Mouse (Mus musculus): ENCODE data around the gene Serpine3. TPM values are rescaled to one million over a fixed set of nuclear protein-coding genes. Genes with fewer than 3 reads are reported as not detected.
A peak's percentile ranks its signal among the peaks of the same experiment; 100 is the strongest.

Gene Serpine3
- polyA plus RNA-seq, 1 experiment from 2014 or later, result not detected

DNA sequence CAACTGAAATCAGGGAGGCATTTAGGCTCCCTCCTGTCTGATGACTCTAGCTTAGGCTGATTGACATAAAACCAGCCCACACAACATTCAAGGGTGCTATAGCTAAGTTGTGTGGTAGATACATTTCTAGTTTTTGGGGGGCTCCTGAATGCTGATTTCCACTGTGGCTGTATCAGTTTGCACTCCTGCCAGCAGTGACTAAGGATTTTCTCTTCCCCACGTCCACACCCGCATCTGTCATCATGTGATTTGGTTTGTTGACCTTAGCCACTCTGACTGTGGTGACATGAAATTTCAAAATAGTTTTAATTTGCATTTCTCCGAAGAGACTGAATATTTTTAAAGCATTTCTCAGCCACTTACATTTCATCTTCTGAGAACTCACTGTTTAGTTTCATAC, 6.0 kb upstream of the Serpine3 start:
- no peak for DNase-seq (ENCODE audit: low spot score)
- WGBS, result 86% methylated on average over 3 of the region's 3 CpGs
- H3K36me3 ChIP-seq, result no peaks in the 10 kb centered on the region
- H3K4me1 ChIP-seq, result no peaks in the 10 kb centered on the region
- H3K4me3 ChIP-seq, result no peak overlapping the region
- H3K27ac ChIP-seq (replicated peaks), result no peak overlapping the region
- H3K27me3 ChIP-seq (ENCODE audit: low read depth, poor library complexity, severe bottlenecking), result no peaks in the 10 kb centered on the region
- no peaks in the 10 kb centered on the region for H3K9me3 ChIP-seq (replicated peaks)

DNA sequence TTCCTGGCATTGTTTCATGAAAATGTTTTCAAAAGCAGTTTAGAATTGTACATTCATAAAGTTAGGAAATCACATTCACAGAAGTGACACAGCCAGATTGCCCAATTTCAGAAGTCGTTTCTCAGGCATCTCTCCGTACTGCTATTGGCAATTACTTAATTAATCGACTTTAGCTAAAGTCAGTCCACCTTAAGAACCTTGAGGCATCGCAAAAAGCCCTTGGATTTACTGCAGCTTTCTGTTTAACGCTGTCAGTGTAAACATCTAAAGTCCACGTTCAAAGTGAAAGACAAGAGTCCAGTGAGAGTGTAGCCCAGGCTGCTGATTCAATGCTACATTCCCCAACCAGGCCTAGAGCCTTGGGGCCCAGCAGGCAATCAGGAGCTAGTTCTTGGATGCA, 1.1 kb upstream of the Serpine3 start:
- Histone ChIP-seq H3K27ac (replicated peaks) (no peak overlapping the region), H3K36me3 (no peaks in the 10 kb centered on the region), H3K9me3 (replicated peaks) (no peaks in the 10 kb centered on the region), H3K4me3 (no peak overlapping the region), H3K4me1 (no peaks in the 10 kb centered on the region), H3K27me3 (ENCODE audit: low read depth, poor library complexity, severe bottlenecking) (no peaks in the 10 kb centered on the region)
- DNase-seq (ENCODE audit: low spot score), result no peak
- WGBS, result 85% methylated on average over 6 of the region's 6 CpGs

DNA sequence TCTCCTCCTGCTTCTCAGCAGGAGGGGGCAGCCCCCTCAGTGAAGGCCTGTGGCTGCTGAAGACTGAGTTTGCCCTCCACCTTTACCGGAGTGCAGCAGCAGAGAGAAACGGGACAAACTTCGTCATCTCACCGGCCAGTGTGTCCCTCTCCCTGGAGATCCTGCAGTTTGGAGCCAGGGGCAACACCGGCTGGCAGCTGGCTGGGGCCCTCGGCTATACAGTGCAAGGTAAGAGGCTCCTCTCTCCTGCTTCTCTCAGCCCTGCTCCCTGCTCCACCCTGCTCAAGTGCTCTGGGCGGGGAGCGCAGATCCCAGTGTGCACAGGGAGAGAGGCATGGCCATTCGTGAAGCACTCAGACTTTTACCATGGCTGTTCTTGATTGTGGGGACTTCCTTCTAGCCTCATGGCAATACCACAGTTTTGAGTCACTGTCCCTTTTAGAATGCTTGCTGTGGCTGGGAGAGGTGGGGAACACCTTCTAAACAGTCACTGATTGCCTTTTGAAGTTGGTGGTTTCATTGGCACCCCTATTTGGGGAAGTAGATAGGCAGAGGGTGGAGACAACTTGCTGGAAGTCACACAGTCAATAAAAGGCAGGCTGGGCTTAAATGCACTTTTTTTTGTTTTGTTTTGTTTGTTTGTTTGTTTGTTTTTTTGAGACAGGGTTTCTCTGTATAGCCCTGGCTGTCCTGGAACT, 1.7 kb downstream of the Serpine3 start:
- H3K27ac ChIP-seq (replicated peaks), result 0 out of 2 replicates have a peak overlapping the region, but pooled peaks have one; percentile 13
- WGBS, result 51% methylated on average over 9 of the region's 9 CpGs
- no peaks in the 10 kb centered on the region for H3K4me1 ChIP-seq
- DNase-seq (ENCODE audit: low spot score), result no peak
- no peak overlapping the region for H3K4me3 ChIP-seq
- H3K9me3 ChIP-seq (replicated peaks), result no peaks in the 10 kb centered on the region
- H3K27me3 ChIP-seq (ENCODE audit: low read depth, poor library complexity, severe bottlenecking), result no peaks in the 10 kb centered on the region
- H3K36me3 ChIP-seq, result no peaks in the 10 kb centered on the region

DNA sequence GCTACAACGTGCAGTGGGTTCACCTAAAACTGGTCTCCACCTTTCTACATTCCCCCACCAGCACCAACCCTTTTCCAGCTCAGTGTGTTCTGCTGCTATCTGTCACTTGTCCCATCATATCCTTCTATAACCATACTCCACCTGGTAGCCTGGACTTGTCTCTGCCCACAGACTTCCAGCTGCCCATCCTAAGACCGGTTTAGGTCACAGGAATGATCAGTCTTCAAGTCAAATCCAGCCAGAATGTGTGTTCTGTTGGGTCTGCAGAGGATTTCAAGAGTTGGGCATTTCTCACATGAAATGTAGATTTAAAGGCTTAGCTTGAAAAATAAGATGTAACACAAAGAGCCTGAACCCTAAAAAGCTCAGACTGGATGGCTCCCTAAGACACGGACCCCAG, 10.2 kb downstream of the Serpine3 start:
- Histone ChIP-seq H3K9me3 (replicated peaks) (no peaks in the 10 kb centered on the region), H3K27me3 (ENCODE audit: low read depth, poor library complexity, severe bottlenecking) (no peaks in the 10 kb centered on the region), H3K4me3 (no peak overlapping the region), H3K36me3 (no peaks in the 10 kb centered on the region), H3K4me1 (no peaks in the 10 kb centered on the region), H3K27ac (replicated peaks) (no peak overlapping the region)
- WGBS, result 91% methylated on average over 3 of the region's 3 CpGs
- DNase-seq (ENCODE audit: low spot score), result no peak

DNA sequence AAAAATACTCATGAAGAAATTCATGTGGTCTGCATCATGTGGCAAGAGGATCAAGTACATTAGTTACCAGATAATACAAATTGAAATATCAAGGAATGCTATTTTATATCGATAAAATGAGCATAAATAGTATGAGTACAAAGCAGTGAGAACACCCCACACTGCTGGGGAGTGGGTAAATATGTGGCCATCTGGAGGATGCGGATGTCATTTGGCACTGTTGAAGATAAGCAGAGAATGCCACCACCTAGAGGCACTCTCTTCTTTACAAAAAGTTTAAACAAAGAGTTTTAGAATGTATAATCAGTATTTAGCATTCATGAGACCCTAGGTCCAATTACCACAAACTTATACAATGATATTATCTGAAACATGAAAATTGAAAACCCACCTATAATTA, 54.7 kb downstream of the Serpine3 start:
- Histone ChIP-seq H3K4me3 (no peak overlapping the region), H3K4me1 (no peaks in the 10 kb centered on the region), H3K9me3 (replicated peaks) (no peaks in the 10 kb centered on the region), H3K27me3 (ENCODE audit: low read depth, poor library complexity, severe bottlenecking) (no peaks in the 10 kb centered on the region), H3K36me3 (peaks cover 33% of the 10 kb centered on the region), H3K27ac (replicated peaks) (no peak overlapping the region)
- DNase-seq (ENCODE audit: low spot score), result no peak
- whole genome bisulfite sequencing, result 89% methylated on average over 2 of the region's 2 CpGs

DNA sequence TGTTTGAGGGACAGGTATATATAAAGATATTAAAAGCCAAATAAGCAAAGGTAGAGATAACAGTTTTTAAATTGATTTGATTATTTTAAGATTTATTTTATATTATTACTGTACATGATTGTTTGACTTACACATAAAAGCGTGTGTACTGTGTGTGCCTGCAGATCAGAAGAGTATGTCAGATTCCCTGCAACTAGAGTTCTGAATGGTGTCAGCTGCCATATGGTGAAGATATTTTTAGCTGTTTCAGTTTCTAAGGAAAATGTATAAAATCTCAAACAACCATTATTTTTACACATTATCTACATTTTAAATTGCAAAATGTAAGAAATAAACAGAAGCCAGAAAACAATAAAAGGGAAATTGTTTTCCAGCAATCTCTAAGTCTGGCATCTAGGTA, 58.2 kb downstream of the Serpine3 start:
- no peaks in the 10 kb centered on the region for H3K9me3 ChIP-seq (replicated peaks)
- H3K4me1 ChIP-seq, result no peaks in the 10 kb centered on the region
- 89% methylated on average over 1 of the region's 1 CpGs for WGBS
- DNase-seq (ENCODE audit: low spot score), result no peak
- H3K27me3 ChIP-seq (ENCODE audit: low read depth, poor library complexity, severe bottlenecking), result no peaks in the 10 kb centered on the region
- H3K4me3 ChIP-seq, result no peak overlapping the region
- peaks cover 8% of the 10 kb centered on the region for H3K36me3 ChIP-seq
- H3K27ac ChIP-seq (replicated peaks), result no peak overlapping the region

DNA sequence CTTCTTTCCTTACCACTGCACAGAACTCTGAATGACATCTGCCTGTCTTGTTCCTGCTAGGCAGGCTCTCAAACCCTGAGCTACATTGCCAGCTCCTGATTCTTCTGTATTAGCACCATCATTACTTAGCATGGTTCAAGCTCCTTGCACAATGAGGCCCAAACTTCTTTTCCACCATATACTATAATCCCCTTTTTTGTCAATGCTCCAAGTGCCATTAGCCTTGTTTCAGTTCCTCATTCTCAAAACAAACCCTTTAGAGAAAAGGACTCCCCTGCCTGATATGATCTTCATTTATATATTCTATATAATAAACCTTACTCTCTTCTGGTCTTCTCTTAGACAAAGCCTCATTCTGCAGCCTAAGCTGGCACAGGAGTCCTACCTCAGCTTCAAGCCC, 61.1 kb downstream of the Serpine3 start:
- Histone ChIP-seq H3K27ac (replicated peaks) (no peak overlapping the region), H3K36me3 (0 out of 2 replicates have a peak, but pooled peaks cover 6% of the 10 kb centered on the region), H3K4me1 (no peaks in the 10 kb centered on the region), H3K27me3 (ENCODE audit: low read depth, poor library complexity, severe bottlenecking) (no peaks in the 10 kb centered on the region), H3K9me3 (replicated peaks) (no peaks in the 10 kb centered on the region), H3K4me3 (no peak overlapping the region)
- DNase-seq (ENCODE audit: low spot score), result no peak

DNA sequence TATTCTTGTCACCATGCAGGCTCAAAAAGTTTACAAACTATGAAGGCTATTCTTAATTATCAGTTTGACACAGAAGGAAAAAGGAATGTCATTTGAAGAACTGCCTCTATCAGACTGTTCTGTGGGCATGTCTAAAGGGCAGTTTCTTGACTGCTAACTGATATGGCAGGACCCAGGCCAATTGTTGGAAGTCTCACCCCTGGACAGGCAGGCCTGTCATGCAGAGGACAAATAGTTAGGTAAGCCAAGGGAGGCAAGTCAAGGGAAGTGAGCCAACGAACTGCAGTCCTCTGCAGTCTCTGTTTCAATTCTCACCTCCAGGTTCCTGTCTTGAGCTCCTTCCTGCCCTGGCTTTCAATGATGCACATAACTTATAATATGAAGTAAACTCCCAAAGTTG, 68.4 kb downstream of the Serpine3 start:
- H3K27me3 ChIP-seq (ENCODE audit: low read depth, poor library complexity, severe bottlenecking), result no peaks in the 10 kb centered on the region
- H3K27ac ChIP-seq (replicated peaks), result no peak overlapping the region
- no peaks in the 10 kb centered on the region for H3K9me3 ChIP-seq (replicated peaks)
- 80% methylated on average over 1 of the region's 1 CpGs for WGBS
- H3K4me1 ChIP-seq, result no peaks in the 10 kb centered on the region
- no peak overlapping the region for H3K4me3 ChIP-seq
- DNase-seq (ENCODE audit: low spot score), result no peak
- H3K36me3 ChIP-seq, result peaks cover 37% of the 10 kb centered on the region

DNA sequence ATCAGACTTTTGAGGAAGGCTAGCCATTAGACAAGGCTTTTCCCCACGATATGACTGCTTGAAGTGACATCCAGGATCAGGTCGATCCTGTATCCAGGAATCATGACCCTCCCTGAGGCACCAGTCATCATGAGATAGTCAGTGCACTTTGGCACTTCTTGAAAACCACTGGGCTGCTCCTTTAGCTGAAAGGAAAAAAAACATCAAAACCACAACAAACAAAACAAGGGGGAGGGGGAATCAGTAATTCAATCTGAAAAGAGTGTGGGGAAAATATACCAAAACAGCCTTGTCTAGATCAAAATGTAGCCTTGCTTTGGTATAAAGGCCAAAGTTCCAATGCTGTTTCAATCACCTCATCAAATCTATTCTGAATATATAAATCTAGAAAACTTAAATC, 70.2 kb downstream of the Serpine3 start:
- WGBS, result 86% methylated on average over 2 of the region's 2 CpGs
- peaks cover 48% of the 10 kb centered on the region for H3K36me3 ChIP-seq
- H3K27ac ChIP-seq (replicated peaks), result no peak overlapping the region
- H3K9me3 ChIP-seq (replicated peaks), result no peaks in the 10 kb centered on the region
- no peaks in the 10 kb centered on the region for H3K27me3 ChIP-seq (ENCODE audit: low read depth, poor library complexity, severe bottlenecking)
- H3K4me3 ChIP-seq, result no peak overlapping the region
- no peak for DNase-seq (ENCODE audit: low spot score)
- no peaks in the 10 kb centered on the region for H3K4me1 ChIP-seq

DNA sequence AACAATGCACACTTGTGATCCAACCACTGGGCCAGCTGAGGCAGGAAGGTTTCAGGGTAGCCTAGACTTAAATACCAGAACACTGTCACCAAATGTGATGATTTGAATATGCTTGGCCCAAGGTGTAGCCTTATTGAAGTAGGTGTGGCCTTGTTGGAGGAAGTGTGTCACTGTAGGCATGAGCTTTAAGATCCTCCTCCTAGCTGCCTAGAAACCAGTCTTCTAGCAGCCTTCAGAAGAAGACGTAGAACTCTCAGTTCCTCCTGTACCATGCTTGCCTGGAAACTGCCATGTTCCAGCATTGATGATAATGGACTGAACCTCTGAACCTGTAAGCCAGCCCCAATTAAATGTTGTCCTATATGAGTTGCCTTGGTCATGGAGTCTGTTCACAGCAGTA, 72.2 kb downstream of the Serpine3 start:
- Histone ChIP-seq H3K27ac (replicated peaks) (no peak overlapping the region), H3K36me3 (peaks cover 55% of the 10 kb centered on the region), H3K27me3 (ENCODE audit: low read depth, poor library complexity, severe bottlenecking) (no peaks in the 10 kb centered on the region), H3K4me1 (no peaks in the 10 kb centered on the region), H3K4me3 (no peak overlapping the region), H3K9me3 (replicated peaks) (no peaks in the 10 kb centered on the region)
- 92% methylated on average over 1 of the region's 1 CpGs for WGBS
- no peak for DNase-seq (ENCODE audit: low spot score)

Other genes with a start within 250 kb of the Serpine3 start
- gene Gucy1b2, start 207.4 kb upstream of the Serpine3 start, polyA plus RNA-seq (2016; fragmentation: Nextera tagmentation; extraction: Ambion mirVana), result 0.25 and 0.53 TPM in 2 replicates
- 3.6 and 4.3 TPM in 2 replicates for gene Fam124a, start 107.9 kb upstream of the Serpine3 start, polyA plus RNA-seq (2016; fragmentation: Nextera tagmentation; extraction: Ambion mirVana)
- gene Gm4131, start 96.7 kb upstream of the Serpine3 start, polyA plus RNA-seq (2016; fragmentation: Nextera tagmentation; extraction: Ambion mirVana), result 0.10 and 0.16 TPM in 2 replicates
- 17.5 and 22.6 TPM in 2 replicates for gene Ints6, start 97.5 kb downstream of the Serpine3 start, polyA plus RNA-seq (2016; fragmentation: Nextera tagmentation; extraction: Ambion mirVana)
- gene Wdfy2, start 174.0 kb downstream of the Serpine3 start, polyA plus RNA-seq (2016; fragmentation: Nextera tagmentation; extraction: Ambion mirVana), result 14.8 and 15.5 TPM in 2 replicates